Mouse (Mus musculus) left cerebral cortex, postnatal 10 days (tissue): Measurements from ENCODE around the gene Coro2a. TPM values are rescaled to one million over a fixed set of nuclear protein-coding genes. Genes with fewer than 3 reads are reported as not detected.

Experiments used
- DNase-seq, 2 experiments: peaks; one replicate each; pipeline ENCODE4 v3.0.0; 2021 to 2022; ENCODE audit warnings: low spot score in 2 of 2, mixed read lengths in 1 of 2; ENCODE audit errors: extremely low spot score in 1 of 2
- intact Hi-C: fragments of 180-260 bp; cut with DNase I; formaldehyde crosslinking; loops from one replicate; pipeline ENCODE4 v1.15.1; 2025
- total RNA-seq, 2 experiments: library from RNA; stranded (reverse); gene quantifications; 2 replicates each; pipeline ENCODE4 v1.2.3; 2021

Gene Coro2a
- total RNA-seq, 2 experiments from 2014 or later, result 38.7 to 43.3 TPM

- peak; percentile 67 for DNase-seq
- intact Hi-C loops, result no loop called here
Observed at GRCm38 (mm10) chr4:46569671-46570070, 32.3 kb downstream of the Coro2a start.

GRCm38 (mm10) chr4:46568169-46568568 lies 33.8 kb downstream of the Coro2a start:
- intact Hi-C loops, result no loop called here

GRCm38 (mm10) chr4:46566931-46567671 lies 34.9 kb downstream of the Coro2a start:
- intact Hi-C loops, result no loop called here
- no peak for DNase-seq

More at GRCm38 (mm10) chr4:46568169-46568568, 33.8 kb downstream of the Coro2a start:
- DNase-seq, result no peak

GRCm38 (mm10) chr4:46565393-46565955 lies 36.5 kb downstream of the Coro2a start:
- DNase-seq, result no peak
- intact Hi-C loops, result no loop called here

- intact Hi-C loops, result no loop called here
- no peak for DNase-seq
Observed at GRCm38 (mm10) chr4:46564247-46564646, 37.8 kb downstream of the Coro2a start.

GRCm38 (mm10) chr4:46563847-46564246 lies 38.2 kb downstream of the Coro2a start:
- peak in 1 of 2 experiments; percentile 57 for DNase-seq
- intact Hi-C loops, result no loop called here

- intact Hi-C loops, result no loop called here
Observed at GRCm38 (mm10) chr4:46562841-46563240, 39.2 kb downstream of the Coro2a start.

GRCm38 (mm10) chr4:46562037-46562436 lies 40.0 kb downstream of the Coro2a start:
- intact Hi-C loops, result no loop called here
- no peak for DNase-seq

More at GRCm38 (mm10) chr4:46562841-46563240, 39.2 kb downstream of the Coro2a start:
- DNase-seq, result no peak

- intact Hi-C loops, result no loop called here
- DNase-seq, result no peak
Observed at GRCm38 (mm10) chr4:46560069-46560705, 41.8 kb downstream of the Coro2a start.

GRCm38 (mm10) chr4:46558672-46559667 lies 43.0 kb downstream of the Coro2a start:
- intact Hi-C loops, result no loop called here
- no peak for DNase-seq

GRCm38 (mm10) chr4:46556933-46557332 lies 45.1 kb downstream of the Coro2a start:
- intact Hi-C loops, result no loop called here
- DNase-seq, result no peak

- intact Hi-C loops, result no loop called here
- no peak for DNase-seq
Observed at GRCm38 (mm10) chr4:46555762-46556161, 46.2 kb downstream of the Coro2a start.

GRCm38 (mm10) chr4:46554295-46555069 lies 47.5 kb downstream of the Coro2a start:
- intact Hi-C loops, result no loop called here
- DNase-seq, result no peak

- intact Hi-C loops, result no loop called here
- peak in 1 of 2 experiments; percentile 63 for DNase-seq
Observed at GRCm38 (mm10) chr4:46553864-46554263, 48.1 kb downstream of the Coro2a start.

- intact Hi-C loops, result no loop called here
- no peak for DNase-seq
Observed at GRCm38 (mm10) chr4:46550406-46550805, 51.6 kb downstream of the Coro2a start.

GRCm38 (mm10) chr4:46549979-46550378 lies 52.0 kb downstream of the Coro2a start:
- no peak for DNase-seq
- intact Hi-C loops, result no loop called here

GRCm38 (mm10) chr4:46546709-46547108 lies 55.3 kb downstream of the Coro2a start:
- intact Hi-C loops, result no loop called here
- DNase-seq, result no peak

GRCm38 (mm10) chr4:46545498-46545897 lies 56.5 kb downstream of the Coro2a start:
- intact Hi-C loops, result no loop called here
- DNase-seq, result no peak
